Mouse (Mus musculus): ENCODE data around the gene Srms.

Gene Srms

DNA sequence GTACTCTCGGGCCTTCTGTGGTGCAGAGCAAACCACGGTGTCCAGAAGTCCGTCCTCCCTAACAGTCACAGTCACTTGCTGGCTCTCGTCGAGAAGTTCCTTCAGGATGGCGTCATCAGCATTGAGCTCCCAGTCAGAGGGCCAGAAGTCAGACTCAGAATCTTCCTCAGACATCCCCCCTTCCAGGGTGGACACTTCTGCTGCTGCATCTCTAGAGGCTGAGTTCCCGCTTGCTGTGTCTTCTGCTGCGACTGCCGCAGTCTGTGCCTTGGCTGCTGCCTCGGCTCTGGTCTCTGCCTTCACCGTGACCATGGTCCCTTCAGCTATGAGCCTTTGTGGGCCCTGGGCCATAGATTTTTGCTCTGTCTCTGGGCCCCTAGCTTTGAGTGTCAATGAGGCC, 21.7 kb upstream of the Srms start:
- TF ChIP-seq GATA4 (IDR thresholded peaks at IDR 0.05; ENCODE audit: insufficient replicate concordance, low read length): no peak

DNA sequence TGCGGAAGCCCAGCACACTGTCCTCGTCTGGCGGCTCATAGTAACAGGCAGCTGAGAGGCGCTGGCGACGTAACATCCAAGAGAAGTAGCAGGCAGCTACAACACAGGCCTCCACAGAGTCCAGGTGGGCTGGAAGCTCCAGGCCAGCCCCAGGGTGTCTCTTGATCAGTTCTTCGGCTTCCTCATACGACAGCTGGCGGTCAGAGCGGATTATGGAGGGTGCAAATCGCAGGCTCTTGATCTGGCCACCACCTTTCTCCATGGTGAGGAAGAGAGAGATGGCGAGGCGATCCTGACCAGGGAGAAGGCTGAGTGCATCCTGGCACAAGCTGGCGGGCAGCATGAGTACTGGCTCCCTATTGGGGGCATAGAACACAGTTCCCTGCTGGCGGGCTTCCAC, 20.5 kb upstream of the Srms start:
- no peak for TF ChIP-seq GATA4 (IDR thresholded peaks at IDR 0.05; ENCODE audit: insufficient replicate concordance, low read length)

DNA sequence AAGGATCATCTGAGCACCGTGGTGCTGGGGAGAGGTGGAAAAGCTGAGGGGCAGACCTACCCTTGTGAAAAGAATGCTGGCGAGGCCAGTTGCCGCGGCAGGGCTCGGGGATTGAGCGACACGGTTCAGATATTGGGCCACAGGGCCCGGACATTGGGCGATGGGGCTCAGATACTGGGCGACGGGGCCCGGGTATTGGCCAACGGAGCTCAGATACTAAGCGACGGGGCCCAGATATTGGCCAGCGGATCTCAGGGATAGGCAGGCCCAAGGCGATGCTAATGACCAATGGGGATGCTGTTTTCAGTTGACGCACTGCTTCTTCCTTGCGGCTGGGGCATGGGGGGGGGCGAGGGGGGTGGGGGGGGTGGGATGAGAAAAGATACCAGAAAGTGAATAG, 18.2 kb upstream of the Srms start:
- TF ChIP-seq GATA4 (IDR thresholded peaks at IDR 0.05; ENCODE audit: insufficient replicate concordance, low read length): no peak

DNA sequence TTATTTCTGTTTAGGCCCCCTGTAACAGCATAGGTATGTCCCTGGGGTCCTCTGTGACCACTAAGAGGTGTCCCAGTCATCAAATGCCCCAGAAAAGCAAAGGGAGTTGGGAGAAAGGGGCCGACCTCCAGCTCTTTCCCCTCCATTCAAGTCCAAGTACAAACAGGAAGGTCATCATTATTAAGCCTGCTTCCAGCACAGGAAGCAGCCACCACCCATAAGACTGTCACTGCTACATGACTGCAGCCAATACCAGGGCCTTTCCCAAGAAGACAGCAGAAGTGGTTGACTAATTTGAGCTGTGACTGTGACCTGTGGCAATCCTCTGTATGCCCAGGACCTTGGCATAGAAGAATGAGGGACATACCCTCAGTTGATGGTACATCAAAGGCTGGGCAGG, 15.3 kb upstream of the Srms start:
- TF ChIP-seq GATA4 (IDR thresholded peaks at IDR 0.05; ENCODE audit: insufficient replicate concordance, low read length): no peak

DNA sequence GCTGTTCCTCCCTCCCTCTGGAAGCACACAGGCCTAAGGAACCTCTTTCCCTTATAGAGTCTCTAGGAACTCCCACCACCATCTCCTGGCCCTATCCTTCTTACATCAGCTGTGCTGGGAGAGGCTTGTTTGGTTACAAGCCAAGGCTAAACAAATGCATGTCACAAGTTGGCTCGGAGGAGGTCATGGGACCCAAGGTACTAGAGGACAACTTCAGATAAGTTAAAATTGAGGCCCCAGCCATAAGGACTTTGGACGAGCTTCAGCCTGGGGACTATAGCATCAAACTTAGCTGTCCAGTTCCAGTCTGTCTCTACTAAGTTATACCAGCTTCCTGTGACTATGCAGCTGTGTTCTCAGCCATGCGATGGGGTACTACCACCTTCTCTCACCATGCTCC, 14.1 kb upstream of the Srms start:
- no peak for TF ChIP-seq GATA4 (IDR thresholded peaks at IDR 0.05; ENCODE audit: insufficient replicate concordance, low read length)

DNA sequence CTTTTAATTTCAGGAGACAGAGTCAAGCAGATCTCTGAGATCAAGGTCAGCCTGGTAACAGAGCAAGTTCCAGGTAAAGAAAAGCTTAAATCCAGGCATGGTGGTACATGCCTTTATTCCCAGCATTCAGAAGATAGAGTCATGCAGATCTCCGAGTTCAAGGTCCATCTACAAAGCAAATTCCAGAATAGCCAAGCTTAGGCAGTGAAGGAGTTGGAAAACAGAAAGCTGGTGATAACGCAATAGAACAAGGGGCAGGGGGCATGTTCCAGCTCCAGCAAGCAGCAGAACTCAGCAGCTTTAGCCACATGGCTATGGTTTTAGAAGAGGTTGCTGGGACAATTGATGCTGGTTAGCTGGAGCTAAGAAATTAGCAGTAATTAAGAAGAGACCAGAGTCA, 12.0 kb upstream of the Srms start:
- no peak for TF ChIP-seq GATA4 (IDR thresholded peaks at IDR 0.05; ENCODE audit: insufficient replicate concordance, low read length)

DNA sequence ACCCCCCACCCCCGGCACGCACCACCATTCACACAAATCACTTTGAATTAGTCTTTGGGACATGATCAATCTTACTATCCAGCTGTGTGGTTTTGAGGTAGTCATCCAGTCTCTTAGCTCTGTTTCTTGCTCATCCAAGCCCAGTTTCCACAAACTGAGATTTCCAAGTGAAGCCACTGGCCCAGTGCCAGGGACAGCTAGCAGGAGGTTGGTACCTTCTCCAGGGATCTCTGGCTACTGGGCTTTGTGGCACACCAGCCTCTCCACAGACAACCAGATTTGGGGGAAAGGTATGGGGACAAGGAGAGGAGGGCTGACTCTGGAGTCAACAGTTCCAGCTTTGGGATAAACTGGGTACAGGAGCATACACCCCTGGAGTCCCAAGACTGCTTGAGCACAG, 7.4 kb upstream of the Srms start:
- TF ChIP-seq GATA4 (IDR thresholded peaks at IDR 0.05; ENCODE audit: insufficient replicate concordance, low read length): no peak

DNA sequence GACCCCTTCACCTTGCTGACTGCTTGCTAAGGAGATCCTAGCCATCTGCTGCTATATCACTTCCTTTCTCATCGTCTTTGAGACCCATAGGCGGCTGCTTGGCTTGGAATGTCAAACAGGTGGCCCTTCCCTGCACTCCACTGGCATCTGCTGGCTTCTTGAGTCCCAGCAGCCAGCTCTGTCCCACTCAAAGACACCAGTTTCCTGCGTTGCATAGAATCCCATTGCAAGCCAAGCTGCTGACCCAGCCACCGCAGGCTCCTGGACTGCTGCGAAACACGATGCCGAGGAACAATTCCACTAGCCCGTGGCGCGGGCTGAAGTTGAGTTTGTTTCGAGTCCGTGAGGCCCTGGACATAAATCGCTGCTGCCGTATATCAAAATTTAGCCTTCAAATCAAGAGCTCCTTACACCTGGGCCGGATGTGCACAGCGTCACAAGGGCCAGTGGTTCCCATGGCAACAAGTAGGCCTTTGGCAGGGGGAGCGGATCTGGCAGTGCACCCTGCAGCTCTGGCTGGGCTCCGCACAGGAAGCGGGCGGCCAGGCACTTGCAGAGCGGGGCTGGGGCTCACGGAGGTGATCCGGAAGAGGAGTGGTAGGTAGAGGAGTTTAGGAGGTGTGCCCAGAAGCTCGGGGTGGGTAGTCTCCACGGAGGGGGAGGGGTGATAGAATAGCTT, 6.7 kb upstream of the Srms start, which contains the start of gene Fndc11:
TSS of gene Fndc11 (plus strand) at position 476 of the 679 bp plus-strand sequence.
- TF ChIP-seq GATA4 (IDR thresholded peaks at IDR 0.05; ENCODE audit: insufficient replicate concordance, low read length): no peak

DNA sequence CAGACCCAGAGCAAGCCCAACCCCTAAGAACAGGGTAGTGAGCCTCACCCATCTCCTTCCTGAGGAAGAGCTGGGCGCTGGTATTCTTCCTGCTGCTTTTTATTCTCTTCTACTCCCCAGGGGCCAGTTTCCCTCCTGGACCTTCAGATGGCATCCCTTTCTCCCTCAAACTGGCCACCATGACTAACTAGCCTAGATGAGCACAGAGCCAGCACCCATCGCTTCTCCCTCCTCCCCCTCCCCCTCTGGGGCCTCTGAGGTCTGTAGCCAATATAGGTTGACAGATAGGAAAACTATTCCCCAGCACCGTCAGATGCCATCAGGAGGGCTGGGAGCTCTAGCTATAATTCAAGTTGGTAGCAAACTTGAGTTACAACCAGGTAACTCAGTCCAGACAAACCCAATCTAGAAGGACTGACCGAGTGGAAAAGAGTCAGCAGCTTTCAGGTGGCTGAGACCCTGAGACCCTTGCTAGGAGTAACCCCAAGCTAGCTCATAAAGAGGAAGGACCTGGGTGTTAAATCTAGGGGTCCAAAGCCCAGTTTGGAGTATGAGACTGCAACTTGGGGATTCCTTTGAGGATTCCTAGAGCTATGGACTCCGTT, 6.0 kb upstream of the Srms start:
- TF ChIP-seq GATA4 (IDR thresholded peaks at IDR 0.05; ENCODE audit: insufficient replicate concordance, low read length): no peak

DNA sequence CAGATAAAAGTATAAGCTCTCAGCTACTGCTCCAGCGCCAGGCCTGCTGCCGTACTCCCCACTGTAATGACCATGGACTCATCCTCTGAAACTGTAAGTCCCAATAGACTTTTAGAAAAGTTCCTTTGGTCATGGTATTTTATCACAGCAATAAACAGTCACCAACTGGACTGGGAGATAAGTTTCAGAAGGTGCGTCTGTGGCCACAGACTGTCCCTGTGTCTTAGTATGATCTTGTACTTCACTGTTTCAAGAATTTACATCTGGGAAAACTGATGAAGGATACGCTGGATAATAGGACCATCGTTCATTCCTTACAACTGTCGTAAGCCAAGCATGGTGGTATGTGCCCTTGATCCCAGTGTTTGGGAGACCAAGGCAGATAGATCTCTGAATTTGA, 3.1 kb upstream of the Srms start:
- TF ChIP-seq GATA4 (IDR thresholded peaks at IDR 0.05; ENCODE audit: insufficient replicate concordance, low read length): no peak

DNA sequence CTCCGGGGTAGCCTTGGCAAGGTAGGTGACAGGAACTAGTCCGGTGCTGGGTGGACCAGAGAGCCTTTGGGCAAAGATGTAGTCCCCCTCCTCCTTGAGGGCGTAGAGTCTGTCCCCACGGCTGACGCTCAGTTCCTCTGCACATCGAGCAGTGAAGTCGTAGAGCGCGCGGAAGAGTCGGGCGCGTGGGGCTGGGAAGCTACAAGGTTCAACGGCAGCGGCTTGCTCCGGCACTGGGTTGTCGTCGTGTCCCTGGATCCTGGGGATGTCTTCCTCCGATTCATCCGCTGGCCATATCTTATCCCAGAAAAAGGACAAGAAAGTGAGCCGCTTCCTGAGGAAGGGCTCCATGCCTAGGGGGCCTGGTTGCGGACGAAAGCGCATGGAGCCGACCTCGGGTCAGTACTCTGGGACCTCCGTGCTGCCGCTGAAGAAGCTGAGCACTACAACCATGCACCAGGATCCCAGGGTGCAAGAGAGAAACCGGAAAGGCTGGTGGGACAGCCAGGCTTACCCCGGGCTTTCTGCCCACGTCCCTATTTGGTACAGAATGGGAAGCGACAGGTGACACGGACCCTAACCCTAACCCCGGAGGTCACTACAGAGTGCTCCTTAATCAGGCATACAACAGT, 480 bp downstream of the Srms start:
- TF ChIP-seq GATA4 (IDR thresholded peaks at IDR 0.05; ENCODE audit: insufficient replicate concordance, low read length): peak; percentile 19; the same call in 1 of the 2 replicates

DNA sequence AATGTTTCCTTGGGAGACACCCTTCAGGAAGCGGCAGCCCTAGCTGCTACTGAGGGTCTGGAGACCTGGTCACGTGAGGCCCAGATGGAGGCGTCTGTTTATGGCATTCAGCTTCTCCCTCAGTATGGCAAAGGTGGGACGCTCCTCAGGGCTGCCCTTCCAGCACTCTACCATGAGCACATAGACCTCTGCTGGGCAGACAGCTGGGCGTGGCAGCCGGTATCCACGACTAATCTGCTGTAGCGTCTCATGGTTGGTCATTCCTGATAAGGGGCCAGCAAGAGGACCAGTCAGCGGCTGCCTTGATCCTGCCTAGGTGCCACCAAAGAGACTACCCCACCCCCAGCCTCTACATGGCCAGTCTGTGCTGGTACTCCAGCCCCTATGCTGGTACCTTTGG, 6.9 kb downstream of the Srms start:
- TF ChIP-seq GATA4 (IDR thresholded peaks at IDR 0.05; ENCODE audit: insufficient replicate concordance, low read length): no peak

DNA sequence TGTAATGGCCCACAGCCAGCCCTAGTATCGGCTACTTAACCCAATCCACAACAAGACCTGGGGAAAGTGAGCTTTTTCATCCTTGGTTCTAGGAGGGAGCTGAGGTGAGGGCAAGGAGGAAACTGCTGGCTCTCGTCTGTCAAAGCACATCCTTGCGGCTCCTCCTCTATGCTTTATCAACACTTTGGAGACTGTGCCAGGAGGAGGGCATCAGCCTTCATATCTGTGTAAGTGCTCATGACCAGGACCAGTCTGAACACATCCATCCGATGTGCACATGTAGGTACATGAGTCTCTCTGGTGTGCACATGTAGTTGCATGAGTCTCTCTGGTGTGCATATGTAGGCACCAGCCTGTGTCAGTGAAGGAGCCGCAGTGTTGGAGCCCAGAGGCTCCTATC, 7.3 kb downstream of the Srms start:
- TF ChIP-seq GATA4 (IDR thresholded peaks at IDR 0.05; ENCODE audit: insufficient replicate concordance, low read length): no peak

DNA sequence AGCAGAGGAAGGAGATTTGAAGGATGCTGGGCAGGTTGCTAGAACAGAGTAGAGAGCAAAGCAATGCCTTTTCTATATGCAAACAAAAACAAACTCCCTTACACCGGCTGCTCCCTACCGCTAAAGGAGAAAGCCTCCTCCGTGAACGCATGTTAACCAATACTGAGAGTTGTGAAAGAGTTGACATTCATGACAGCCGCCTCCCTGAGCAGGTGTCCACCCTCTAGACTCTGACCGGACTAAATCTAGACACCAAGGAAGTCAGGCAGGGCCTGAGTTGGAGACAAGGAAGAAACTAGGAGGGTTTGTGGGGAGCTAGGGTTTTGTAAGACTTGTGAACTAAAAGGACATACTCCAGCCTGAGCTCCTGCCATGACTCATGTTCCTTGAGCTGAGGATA, 10.1 kb downstream of the Srms start:
- TF ChIP-seq GATA4 (IDR thresholded peaks at IDR 0.05; ENCODE audit: insufficient replicate concordance, low read length): no peak

DNA sequence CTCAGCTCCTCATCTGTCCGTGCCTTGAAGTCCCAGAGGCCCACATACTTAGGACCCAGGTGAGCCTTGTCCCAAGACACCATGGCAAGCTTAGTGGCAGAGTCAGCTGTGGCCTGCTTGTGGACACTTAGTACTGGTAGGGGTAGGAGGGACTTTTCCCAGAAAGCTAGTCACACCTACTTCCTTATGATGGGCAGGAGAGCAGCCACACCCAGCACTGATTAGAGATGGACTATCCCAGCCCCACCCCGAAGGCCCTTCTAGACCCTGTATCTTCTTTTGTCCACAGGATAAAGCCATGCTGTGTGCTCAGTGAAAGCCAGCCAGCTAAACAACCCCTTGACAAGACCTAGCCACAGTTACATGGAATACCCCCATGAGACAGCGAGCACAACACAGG, 10.6 kb downstream of the Srms start, which contains the start of gene Ptk6:
TSS of gene Ptk6 (minus strand) at position 368 of the 400 bp plus-strand sequence.
- TF ChIP-seq GATA4 (IDR thresholded peaks at IDR 0.05; ENCODE audit: insufficient replicate concordance, low read length): no peak

DNA sequence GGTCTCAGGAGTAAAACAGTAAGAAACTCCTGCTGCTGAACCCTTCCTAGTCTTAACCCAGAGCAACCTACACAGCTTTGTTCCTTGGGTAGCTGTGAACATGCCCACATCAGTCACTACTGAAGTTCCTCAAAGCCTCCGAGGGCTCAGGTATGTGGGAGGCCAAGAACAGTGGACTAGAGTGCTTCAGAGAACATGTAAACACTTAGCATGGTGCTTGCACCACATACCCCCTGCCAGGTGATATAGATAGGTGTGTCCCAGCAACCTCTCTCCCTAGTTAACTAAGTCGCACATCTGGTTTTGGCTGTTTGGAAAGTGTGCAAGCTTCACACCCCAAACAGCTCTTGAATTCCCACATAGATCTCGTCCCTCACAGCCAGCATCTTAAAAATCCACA, 11.4 kb downstream of the Srms start:
- no peak for TF ChIP-seq GATA4 (IDR thresholded peaks at IDR 0.05; ENCODE audit: insufficient replicate concordance, low read length)
